Mouse (Mus musculus) limb, embryonic 11.5 days (tissue): ENCODE results near the gene Glg1. TPM values are rescaled to one million over a fixed set of nuclear protein-coding genes. Genes with fewer than 3 reads are reported as not detected.

ENCODE experiments used
- microRNA-seq: library from miRNA; unstranded; fragments of <30 nt; microRNA quantifications from one replicate; pipeline ENCODE4, GENCODE M21; 2016
- polyA plus RNA-seq: library from polyadenylated mRNA; unstranded; fragments of >200 nt; fragmentation: Nextera tagmentation; extraction: Ambion mirVana; gene quantifications from 2 replicates; pipeline ENCODE4 v1.2.1, GENCODE M21; 2014

Glg1 gene
- polyA plus RNA-seq, 1 experiment from 2014 or later: 77.4 TPM

Small RNA genes within 50 kb of the gene (microRNA-seq; reads per million reads assigned to microRNA genes)
- not detected for gene Gm23193

Other genes with a start within 250 kb of the Glg1 start
- gene Ddx19b, start 227.5 kb downstream of the Glg1 start, polyA plus RNA-seq: 4.5 and 4.7 TPM in 2 replicates
- 66.1 and 78.4 TPM in 2 replicates for gene Aars, start 226.1 kb downstream of the Glg1 start, polyA plus RNA-seq
- gene Exosc6, start 202.9 kb downstream of the Glg1 start, polyA plus RNA-seq: 31.1 and 35.1 TPM in 2 replicates
- gene Clec18a, start 166.8 kb downstream of the Glg1 start, polyA plus RNA-seq: not detected in 2 replicates
- gene Pdpr, start 164.6 kb downstream of the Glg1 start, polyA plus RNA-seq: 5.9 and 7.8 TPM in 2 replicates
- 95.9 and 100 TPM in 2 replicates for gene Rfwd3, start 41.0 kb upstream of the Glg1 start, polyA plus RNA-seq
- 0.20 and 0.44 TPM in 2 replicates for gene Mlkl, start 79.0 kb upstream of the Glg1 start, polyA plus RNA-seq
- gene Fa2h, start 134.6 kb upstream of the Glg1 start, polyA plus RNA-seq: not detected in 2 replicates